Mouse (Mus musculus) gonadal fat pad, adult 2 months (tissue): ENCODE data around the gene Adgrg6. TPM values are rescaled to one million over a fixed set of nuclear protein-coding genes. Genes with fewer than 3 reads are reported as not detected.

ENCODE experiments used
- DNase-seq: peaks from one replicate; pipeline ENCODE4 v3.0.0-alpha.2; 2012; ENCODE audit warnings: low read depth
- polyA plus RNA-seq: library from polyadenylated mRNA; depleted of rRNA; stranded (reverse); fragments of >200 nt; gene quantifications from 2 replicates; pipeline ENCODE4 v1.2.3, GENCODE M21; 2012; rRNA removed

Gene Adgrg6
- polyA plus RNA-seq, result 5.6 and 7.4 TPM in 2 replicates

DNA sequence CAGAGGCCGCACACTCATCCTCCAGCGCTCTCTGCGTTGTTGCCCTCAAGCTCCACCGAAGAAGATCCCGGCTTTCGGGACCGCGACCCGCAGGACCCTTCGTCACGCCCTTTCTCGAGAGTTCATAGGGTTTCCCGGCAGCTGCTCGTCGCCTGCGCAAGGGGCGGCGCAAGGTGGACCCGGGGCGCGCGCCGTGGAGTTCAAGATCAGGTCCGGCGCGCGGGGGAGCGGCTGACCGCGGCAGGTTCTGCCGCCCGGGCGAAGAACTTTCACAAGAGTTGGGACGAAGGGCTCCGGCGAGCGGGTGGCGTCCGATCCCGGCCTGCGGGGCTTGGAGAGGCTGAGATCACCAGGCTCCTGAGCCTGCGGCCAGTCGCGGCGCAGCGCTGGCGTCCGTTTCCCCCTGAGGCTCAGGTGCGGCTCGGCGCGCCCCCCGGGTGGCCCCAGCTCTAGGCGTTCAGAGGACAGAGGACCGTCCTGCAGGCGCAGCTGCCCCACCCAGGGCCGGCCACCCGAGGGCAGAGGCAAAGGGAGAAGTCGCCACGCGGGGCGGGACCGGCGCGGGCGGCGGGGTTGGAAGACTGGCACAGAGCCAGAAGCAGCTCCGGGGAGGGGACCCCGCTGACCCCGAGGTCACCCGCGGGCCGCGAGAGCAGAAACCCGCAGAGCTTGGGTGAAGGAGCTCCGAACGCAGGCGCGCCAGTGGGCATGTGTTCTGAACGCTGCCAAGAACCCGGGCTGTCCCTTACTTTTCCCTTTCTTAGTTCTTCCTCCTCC is at the start of gene Adgrg6:
TSS of gene Adgrg6 (minus strand) at position 719 of the 777 bp plus-strand sequence.
- DNase-seq, result no peak

DNA sequence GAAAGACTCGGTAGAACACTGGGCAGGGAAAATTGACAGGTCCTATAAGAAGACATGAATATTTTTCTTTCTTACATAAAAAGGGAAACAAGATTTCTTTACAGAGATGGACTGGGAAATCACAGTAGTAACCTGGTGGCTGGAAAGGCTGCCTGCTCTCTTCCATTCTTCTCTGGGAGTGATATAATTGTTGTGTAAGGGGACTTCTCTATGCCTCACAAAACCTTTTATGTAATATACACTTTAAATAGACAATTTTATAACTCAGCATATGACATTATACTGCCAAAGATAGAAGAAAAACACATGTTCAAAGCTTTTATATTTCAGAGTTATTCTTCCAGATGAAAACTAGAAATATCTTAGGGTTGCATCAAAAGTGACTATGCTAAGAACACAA is 46.8 kb upstream of the Adgrg6 start:
- no peak for DNase-seq

GRCm38 (mm10) chr10:14590816-14591215 is 45.4 kb upstream of the Adgrg6 start:
- no peak for DNase-seq

DNA sequence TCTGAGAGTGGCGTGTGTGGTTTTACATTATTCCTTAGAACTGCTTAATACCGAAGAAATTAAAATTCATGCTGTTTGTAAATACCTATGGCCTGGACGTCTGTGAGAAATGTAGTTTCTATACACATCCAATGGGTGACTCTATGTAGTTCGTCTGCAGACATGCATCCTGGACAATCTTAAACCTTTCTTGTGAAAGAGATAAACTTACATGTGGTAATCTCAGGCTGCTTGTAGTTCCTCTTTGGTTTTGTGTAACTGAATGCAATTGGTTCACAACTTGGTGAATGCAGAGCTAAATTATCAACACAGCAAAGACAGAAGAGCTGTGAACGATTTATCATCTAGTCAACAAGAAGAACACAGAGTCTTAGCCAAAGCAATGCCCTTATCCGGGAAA is 44.2 kb upstream of the Adgrg6 start:
- DNase-seq, result no peak

- DNase-seq, result no peak
These were observed 38.0 kb upstream of the Adgrg6 start for GRCm38 (mm10) chr10:14583496-14583895.

DNA sequence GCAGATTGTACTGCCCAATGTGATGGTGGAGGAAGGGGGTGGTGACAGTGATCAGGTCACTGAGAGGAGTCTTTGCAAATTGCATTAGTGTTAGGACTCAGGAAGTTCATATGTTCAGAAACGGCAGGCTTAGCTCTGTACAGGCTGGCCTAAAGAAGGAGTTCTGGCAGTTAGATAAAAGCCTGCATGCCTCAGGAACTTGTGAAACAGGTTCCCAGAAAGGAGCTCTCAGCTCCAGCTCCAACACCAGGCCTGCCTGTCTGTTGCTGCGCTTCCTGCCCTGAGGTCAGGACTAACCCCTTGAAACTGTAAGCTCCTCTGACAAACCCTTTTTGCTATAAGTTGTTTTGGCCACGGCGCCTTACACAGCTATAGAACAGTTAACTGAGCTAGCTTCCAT is 28.8 kb upstream of the Adgrg6 start:
- peak; percentile 44 for DNase-seq

- no peak for DNase-seq
These were observed 25.7 kb upstream of the Adgrg6 start for GRCm38 (mm10) chr10:14571143-14571542.

DNA sequence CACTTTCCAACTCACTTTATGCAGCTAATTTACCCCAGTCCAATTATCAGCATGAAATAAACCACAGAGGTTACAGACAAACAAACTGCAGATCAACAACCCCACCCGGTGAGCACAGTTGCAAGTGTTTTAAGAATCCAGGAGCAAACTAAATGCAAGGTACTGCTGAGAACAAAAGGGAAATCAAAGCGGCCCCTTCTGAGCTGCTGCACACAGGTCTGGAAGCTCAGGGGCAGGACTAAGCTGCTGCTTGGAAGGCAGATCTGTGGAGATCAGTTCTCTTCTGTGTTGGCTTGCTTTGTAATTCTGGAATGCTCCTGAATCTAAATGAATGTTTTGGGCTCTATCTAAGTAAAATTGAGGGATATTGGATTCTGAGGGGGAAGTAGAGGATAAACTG is 25.2 kb upstream of the Adgrg6 start:
- no peak for DNase-seq

DNA sequence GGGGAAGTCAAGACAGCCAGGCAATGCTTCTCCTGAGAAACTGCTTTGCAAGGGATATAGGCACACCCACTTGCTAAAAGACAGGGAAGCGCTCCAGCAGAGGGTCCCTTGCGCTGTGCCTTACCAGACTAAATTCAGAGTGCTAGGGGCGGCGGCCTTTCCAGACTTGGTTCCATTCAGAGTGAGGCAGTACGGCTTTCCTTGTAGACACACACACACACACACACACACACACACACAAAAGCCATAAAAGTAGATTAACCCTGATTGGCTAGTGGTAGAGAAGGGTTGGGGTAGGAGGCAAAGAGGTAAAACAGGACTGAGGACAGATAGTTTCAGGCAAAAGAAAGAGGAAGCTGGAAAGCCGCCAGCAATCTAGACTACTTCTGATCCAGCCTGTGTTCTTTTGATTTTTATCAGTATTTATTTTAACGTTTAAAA is 672 bp upstream of the Adgrg6 start:
- peak; percentile 57 for DNase-seq

- DNase-seq, result no peak
These were observed 885 bp downstream of the Adgrg6 start for GRCm38 (mm10) chr10:14544608-14544940.

GRCm38 (mm10) chr10:14543511-14544067 is 1.9 kb downstream of the Adgrg6 start:
- DNase-seq, result peak; percentile 42

GRCm38 (mm10) chr10:14537102-14537501 is 8.4 kb downstream of the Adgrg6 start:
- no peak for DNase-seq

- DNase-seq, result no peak
These were observed 14.4 kb downstream of the Adgrg6 start for GRCm38 (mm10) chr10:14531090-14531489.

GRCm38 (mm10) chr10:14530670-14531069 is 14.8 kb downstream of the Adgrg6 start:
- DNase-seq, result no peak

DNA sequence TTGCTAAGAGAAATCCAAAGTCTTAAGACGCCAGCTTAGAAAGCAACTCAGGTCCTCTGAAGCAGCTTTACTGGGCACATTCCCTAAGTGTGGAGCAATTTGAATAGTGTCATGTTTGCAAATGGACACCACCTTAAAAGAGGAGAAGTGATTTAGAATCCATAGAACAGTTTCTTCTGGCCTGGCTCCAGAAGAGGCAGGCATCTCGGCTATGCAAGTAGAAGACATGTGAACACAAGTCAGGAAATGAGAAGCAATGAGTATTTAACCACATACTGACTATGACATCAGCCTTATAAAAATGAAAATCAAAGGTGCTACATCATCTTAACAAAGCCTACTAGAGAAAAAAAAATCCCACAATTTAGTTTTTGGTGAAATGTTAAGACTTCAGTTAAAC is 17.7 kb downstream of the Adgrg6 start:
- no peak for DNase-seq

- no peak for DNase-seq
These were observed 22.7 kb downstream of the Adgrg6 start for GRCm38 (mm10) chr10:14522729-14523128.

GRCm38 (mm10) chr10:14520912-14521675 is 24.4 kb downstream of the Adgrg6 start:
- DNase-seq, result no peak

- no peak for DNase-seq
These were observed 27.6 kb downstream of the Adgrg6 start for GRCm38 (mm10) chr10:14517909-14518308.

DNA sequence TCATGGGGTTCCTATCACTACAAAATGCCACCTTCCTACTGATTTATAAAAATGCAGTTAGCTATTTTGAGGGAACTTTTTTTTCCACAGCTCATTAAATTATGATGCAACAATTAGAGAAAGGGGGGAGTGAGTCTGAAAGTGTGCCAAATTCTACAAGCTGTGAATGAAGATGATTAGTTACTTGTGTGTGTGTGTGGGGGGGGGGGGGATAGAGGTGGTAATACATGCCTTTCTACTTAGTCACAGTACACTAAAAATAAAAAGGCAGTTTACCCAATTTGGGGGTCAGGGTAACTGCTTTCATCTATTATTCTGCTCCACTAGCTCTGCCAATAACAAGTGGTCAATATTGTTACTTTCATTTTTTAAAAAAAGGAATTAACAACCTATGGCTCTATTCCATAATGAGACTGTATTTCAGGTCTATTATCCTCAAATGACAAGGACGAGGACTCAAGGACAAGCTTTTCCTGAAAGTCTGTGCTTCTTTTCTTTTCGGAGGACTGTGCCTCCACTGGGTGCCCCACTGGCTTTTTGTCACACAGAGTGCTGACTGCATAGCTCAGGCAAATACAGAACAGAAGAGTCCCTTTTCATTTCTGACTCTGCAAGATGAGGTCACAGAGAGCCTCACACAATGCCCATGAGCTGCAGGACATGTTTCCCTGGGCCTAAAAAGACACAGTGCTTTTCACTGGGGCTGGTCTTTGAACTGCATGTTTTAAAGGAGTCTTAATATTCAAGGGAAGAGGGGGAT is 33.4 kb downstream of the Adgrg6 start:
- DNase-seq, result no peak

DNA sequence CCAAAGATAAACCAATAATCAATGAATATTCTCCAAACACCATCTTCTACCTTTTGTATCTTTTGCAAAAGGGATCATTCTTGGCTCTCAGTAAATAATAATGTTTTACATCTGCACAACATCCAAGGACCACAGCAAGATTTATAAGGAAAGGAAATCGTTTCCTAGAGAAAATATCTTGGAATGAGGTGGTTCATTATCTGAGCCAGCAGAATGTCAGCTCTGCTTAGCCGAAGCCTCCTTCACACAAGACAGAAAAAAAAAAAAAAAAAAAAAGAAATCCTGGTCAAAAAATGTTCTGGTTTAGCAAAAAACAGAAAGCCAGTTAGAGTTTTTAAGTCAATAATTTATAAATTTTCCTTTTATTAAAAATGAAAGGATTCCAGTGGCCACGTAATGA is 34.3 kb downstream of the Adgrg6 start:
- no peak for DNase-seq

DNA sequence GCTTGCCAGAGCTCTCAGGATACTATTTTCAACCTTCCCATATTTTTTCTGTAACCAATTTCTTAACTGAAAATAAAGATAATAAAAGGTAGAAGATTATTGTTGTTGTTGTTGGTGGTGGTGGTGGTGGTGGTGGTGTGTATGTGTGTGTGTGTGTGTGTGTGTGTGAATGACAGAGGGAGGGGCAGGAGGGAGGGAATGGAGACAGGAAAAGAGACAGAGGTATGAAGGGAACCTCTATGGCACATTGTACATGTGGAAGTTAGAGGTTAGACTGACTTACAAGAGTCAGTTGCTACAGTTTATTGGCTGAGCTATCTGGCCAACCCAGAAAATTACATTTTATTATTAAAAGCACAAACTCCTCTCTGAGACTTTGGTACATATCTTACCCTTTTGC is 49.8 kb downstream of the Adgrg6 start:
- no peak for DNase-seq

- no peak for DNase-seq
These were observed 50.3 kb downstream of the Adgrg6 start for GRCm38 (mm10) chr10:14495204-14495603.
